Mouse (Mus musculus) limb, embryonic 15.5 days (tissue): ENCODE results near the gene Syne2. TPM values are rescaled to one million over a fixed set of nuclear protein-coding genes. Genes with fewer than 3 reads are reported as not detected.
"Not testable (repeated sequence)": the region's sequence is repeated elsewhere in the genome, so short reads cannot be mapped to it uniquely, and the experiment has no call there.

Experiments used
- ATAC-seq: fragments of 200-750 bp; cut with Nextera tagmentation; 2 replicates; pipeline ENCODE4 v1.8.0; 2017; ENCODE audit warnings: low read depth, moderate TSS enrichment; ENCODE audit not compliant: insufficient number of reproducible peaks, low FRiP score, low TSS enrichment
- H3K27ac ChIP-seq: fragments of 300-500 bp; sonication (generic); 2 replicates; pipeline ENCODE4 v1.5.1; 2015; ENCODE audit warnings: moderate library complexity, mild to moderate bottlenecking, inconsistent platforms
- H3K27me3 ChIP-seq: fragments of 300-500 bp; sonication (generic); 2 replicates; pipeline ENCODE4 v1.6.1; 2015; ENCODE audit warnings: inconsistent platforms
- H3K36me3 ChIP-seq: fragments of 300-500 bp; sonication (generic); 2 replicates; pipeline ENCODE4 v1.6.1; 2015; ENCODE audit warnings: inconsistent platforms
- H3K4me1 ChIP-seq: fragments of 300-500 bp; sonication (generic); 2 replicates; pipeline ENCODE4 v1.6.1; 2015; ENCODE audit warnings: inconsistent platforms
- H3K4me2 ChIP-seq: fragments of 300-500 bp; sonication (generic); 2 replicates; pipeline ENCODE4 v1.6.1; 2015; ENCODE audit warnings: mild to moderate bottlenecking, inconsistent platforms
- H3K4me3 ChIP-seq: fragments of 300-500 bp; sonication (generic); 2 replicates; pipeline ENCODE4 v1.5.1; 2015; ENCODE audit warnings: mild to moderate bottlenecking, inconsistent platforms
- H3K9ac ChIP-seq: fragments of 300-500 bp; sonication (generic); 2 replicates; pipeline ENCODE4 v1.6.1; 2015; ENCODE audit warnings: inconsistent platforms
- H3K9me3 ChIP-seq: fragments of 300-500 bp; sonication (generic); 2 replicates; pipeline ENCODE4 v1.6.1; 2016; ENCODE audit warnings: inconsistent platforms
- WGBS: fragments of 180-500 bp; shearing (Covaris S2); methylation state at CpG from one replicate; pipeline ENCODE4 v1.1.7; 2015; 5-methylcytosine and 5-hydroxymethylcytosine counted together
- polyA plus RNA-seq: library from polyadenylated mRNA; unstranded; fragments of >200 nt; fragmentation: Nextera tagmentation; extraction: Ambion mirVana; gene quantifications from 2 replicates; pipeline ENCODE4 v1.2.1, GENCODE M21; 2015

Syne2 gene
- 43.9 and 45.9 TPM in 2 replicates for polyA plus RNA-seq

GRCm38 (mm10) chr12:75817959-75818452 lies at the start of gene Syne2:
Gene Syne2, plus strand, starts transcription at chr12:75818134.
- peak within 1 kb of the TSS; percentile 94 for H3K4me3 ChIP-seq
- WGBS: under 1% methylated on average over 47 of the region's 54 CpGs
- ATAC-seq: peak; percentile 90
- peak within 1 kb of the TSS; percentile 90 for H3K4me2 ChIP-seq
- peaks cover 26% of the 10 kb centered on the region for H3K4me1 ChIP-seq
- H3K27me3 ChIP-seq: 0 out of 2 replicates have a peak, but pooled peaks cover 3% of the 10 kb centered on the region
- peak within 1 kb of the TSS; percentile 75 for H3K9ac ChIP-seq
- H3K27ac ChIP-seq: peak within 1 kb of the TSS; percentile 73
- no peaks in the 10 kb centered on the region for H3K36me3 ChIP-seq
- H3K9me3 ChIP-seq: no peaks in the 10 kb centered on the region

GRCm38 (mm10) chr12:75771410-75771809 lies 46.5 kb upstream of the Syne2 start:
- H3K4me2 ChIP-seq: no peak overlapping the region
- 44% methylated on average over 3 of the region's 3 CpGs for WGBS

GRCm38 (mm10) chr12:75772424-75773034 lies 45.4 kb upstream of the Syne2 start:
- Histone ChIP-seq H3K9me3 (no peaks in the 10 kb centered on the region), H3K4me3 (no peak overlapping the region), H3K4me1 (no peaks in the 10 kb centered on the region), H3K9ac (no peak overlapping the region), H3K27ac (no peak overlapping the region), H3K27me3 (no peaks in the 10 kb centered on the region), H3K4me2 (no peak overlapping the region), H3K36me3 (no peaks in the 10 kb centered on the region)
- WGBS: 20% methylated on average over 3 of the region's 3 CpGs
- no peak for ATAC-seq

More at GRCm38 (mm10) chr12:75771410-75771809, 46.5 kb upstream of the Syne2 start:
- Histone ChIP-seq H3K4me1 (peaks cover 5% of the 10 kb centered on the region; the same call in 1 of the 2 replicates), H3K27me3 (no peaks in the 10 kb centered on the region), H3K4me3 (no peak overlapping the region), H3K9ac (no peak overlapping the region), H3K9me3 (no peaks in the 10 kb centered on the region), H3K36me3 (no peaks in the 10 kb centered on the region), H3K27ac (no peak overlapping the region)
- no peak for ATAC-seq

- no peaks in the 10 kb centered on the region for H3K4me1 ChIP-seq
- no peak overlapping the region for H3K4me2 ChIP-seq
- H3K27ac ChIP-seq: no peak overlapping the region
- H3K9ac ChIP-seq: no peak overlapping the region
- H3K27me3 ChIP-seq: no peaks in the 10 kb centered on the region
- no peaks in the 10 kb centered on the region; the same call in 1 of the 2 replicates for H3K9me3 ChIP-seq
- ATAC-seq: no peak
- H3K4me3 ChIP-seq: no peak overlapping the region
- H3K36me3 ChIP-seq: no peaks in the 10 kb centered on the region
Observed at GRCm38 (mm10) chr12:75781445-75781844, 36.5 kb upstream of the Syne2 start.

GRCm38 (mm10) chr12:75781995-75782394 lies 35.9 kb upstream of the Syne2 start:
- Histone ChIP-seq H3K27ac (no peak overlapping the region), H3K4me3 (no peak overlapping the region), H3K27me3 (no peaks in the 10 kb centered on the region), H3K4me2 (no peak overlapping the region), H3K9ac (no peak overlapping the region), H3K4me1 (no peaks in the 10 kb centered on the region), H3K9me3 (no peaks in the 10 kb centered on the region; the same call in 1 of the 2 replicates), H3K36me3 (no peaks in the 10 kb centered on the region)
- no peak for ATAC-seq
- 74% methylated on average over 7 of the region's 7 CpGs for WGBS

- Histone ChIP-seq H3K9me3 (no peaks in the 10 kb centered on the region), H3K9ac (no peak overlapping the region), H3K4me3 (no peak overlapping the region), H3K27ac (no peak overlapping the region; the same call in 1 of the 2 replicates), H3K4me2 (no peak overlapping the region), H3K36me3 (no peaks in the 10 kb centered on the region), H3K4me1 (no peaks in the 10 kb centered on the region), H3K27me3 (no peaks in the 10 kb centered on the region)
- WGBS: 82% methylated on average over 2 of the region's 2 CpGs
- ATAC-seq: no peak
Observed at GRCm38 (mm10) chr12:75784271-75784751, 33.6 kb upstream of the Syne2 start.

- not testable (repeated sequence) for H3K4me3 ChIP-seq, H3K4me1 ChIP-seq, H3K36me3 ChIP-seq, H3K27me3 ChIP-seq, ATAC-seq, H3K9me3 ChIP-seq, H3K27ac ChIP-seq, H3K4me2 ChIP-seq, H3K9ac ChIP-seq
- 0% methylated on average over 2 of the region's 2 CpGs for WGBS
Observed at GRCm38 (mm10) chr12:75786681-75787080, 31.3 kb upstream of the Syne2 start.

- H3K36me3 ChIP-seq: no peaks in the 10 kb centered on the region
- H3K9me3 ChIP-seq: no peaks in the 10 kb centered on the region
- no peak overlapping the region for H3K27ac ChIP-seq
- H3K4me2 ChIP-seq: no peak overlapping the region
- H3K27me3 ChIP-seq: no peaks in the 10 kb centered on the region
- ATAC-seq: no peak
- H3K4me1 ChIP-seq: no peaks in the 10 kb centered on the region
- no peak overlapping the region for H3K4me3 ChIP-seq
- H3K9ac ChIP-seq: no peak overlapping the region
- whole genome bisulfite sequencing: 53% methylated on average over 4 of the region's 4 CpGs
Observed at GRCm38 (mm10) chr12:75789451-75789850, 28.5 kb upstream of the Syne2 start.

- Histone ChIP-seq H3K4me1 (no peaks in the 10 kb centered on the region), H3K27ac (no peak overlapping the region), H3K9me3 (no peaks in the 10 kb centered on the region), H3K4me2 (no peak overlapping the region), H3K27me3 (no peaks in the 10 kb centered on the region), H3K9ac (no peak overlapping the region), H3K4me3 (no peak overlapping the region), H3K36me3 (no peaks in the 10 kb centered on the region)
- WGBS: 60% methylated on average over 4 of the region's 4 CpGs
- no peak for ATAC-seq
Observed at GRCm38 (mm10) chr12:75794527-75794926, 23.4 kb upstream of the Syne2 start.

- Histone ChIP-seq H3K27ac (no peak overlapping the region), H3K4me2 (no peak overlapping the region), H3K9me3 (no peaks in the 10 kb centered on the region), H3K9ac (no peak overlapping the region), H3K4me1 (no peaks in the 10 kb centered on the region), H3K36me3 (no peaks in the 10 kb centered on the region), H3K4me3 (no peak overlapping the region), H3K27me3 (no peaks in the 10 kb centered on the region)
- WGBS: 69% methylated on average over 2 of the region's 2 CpGs
- ATAC-seq: no peak
Observed at GRCm38 (mm10) chr12:75796510-75796909, 21.4 kb upstream of the Syne2 start.

GRCm38 (mm10) chr12:75806281-75806680 lies 11.7 kb upstream of the Syne2 start:
- no peaks in the 10 kb centered on the region for H3K36me3 ChIP-seq
- no peaks in the 10 kb centered on the region for H3K27me3 ChIP-seq
- H3K9me3 ChIP-seq: no peaks in the 10 kb centered on the region
- H3K9ac ChIP-seq: no peak overlapping the region
- ATAC-seq: no peak
- WGBS: 74% methylated on average over 4 of the region's 4 CpGs
- H3K4me3 ChIP-seq: no peak overlapping the region
- H3K27ac ChIP-seq: no peak overlapping the region
- no peak overlapping the region for H3K4me2 ChIP-seq
- no peaks in the 10 kb centered on the region for H3K4me1 ChIP-seq

GRCm38 (mm10) chr12:75813766-75814165 lies 4.2 kb upstream of the Syne2 start:
- 91% methylated on average over 2 of the region's 2 CpGs for WGBS
- Histone ChIP-seq H3K4me2 (no peak overlapping the region), H3K4me3 (no peak overlapping the region), H3K27me3 (0 out of 2 replicates have a peak, but pooled peaks cover 3% of the 10 kb centered on the region), H3K9ac (no peak overlapping the region), H3K27ac (no peak overlapping the region), H3K9me3 (no peaks in the 10 kb centered on the region), H3K4me1 (peaks cover 9% of the 10 kb centered on the region), H3K36me3 (no peaks in the 10 kb centered on the region)
- ATAC-seq: no peak
